Mouse (Mus musculus) embryonic facial prominence, embryonic 14.5 days (tissue): Measurements from ENCODE around the gene Marveld1. TPM values are rescaled to one million over a fixed set of nuclear protein-coding genes. Genes with fewer than 3 reads are reported as not detected.

Experiments used
- ATAC-seq: fragments of 200-750 bp; cut with Nextera tagmentation; 2 replicates; pipeline ENCODE4 v1.8.0; 2017; ENCODE audit warnings: low read depth, moderate number of reproducible peaks, moderate TSS enrichment
- DNase-seq: peaks from one replicate; pipeline ENCODE4 v3.0.0-alpha.2; 2015; ENCODE audit warnings: low spot score
- H3K27ac ChIP-seq: fragments of 300-500 bp; sonication (generic); replicated peaks from 2 replicates; pipeline ENCODE4 v1.5.1; 2014; ENCODE audit warnings: low read depth, mild to moderate bottlenecking, low read length, moderate library complexity
- H3K27me3 ChIP-seq: fragments of 300-500 bp; sonication (generic); replicated peaks from 2 replicates; pipeline ENCODE4 v1.6.1; 2014; ENCODE audit warnings: low read length; ENCODE audit not compliant: control insufficient read depth, insufficient read depth
- H3K36me3 ChIP-seq: fragments of 300-500 bp; sonication (generic); 2 replicates; pipeline ENCODE4 v1.6.1; 2014; ENCODE audit warnings: low read length, mixed read lengths; ENCODE audit not compliant: control insufficient read depth, insufficient read depth
- H3K4me1 ChIP-seq: fragments of 300-500 bp; sonication (generic); 2 replicates; pipeline ENCODE4 v1.6.1; 2014; ENCODE audit warnings: antibody characterized with exemption, low read length; ENCODE audit not compliant: control insufficient read depth, insufficient read depth
- H3K4me2 ChIP-seq: fragments of 300-500 bp; sonication (generic); 2 replicates; pipeline ENCODE4 v1.6.1; 2014; ENCODE audit warnings: low read depth, mild to moderate bottlenecking, low read length, moderate library complexity, mixed read lengths
- H3K4me3 ChIP-seq: fragments of 300-500 bp; sonication (generic); 2 replicates; pipeline ENCODE4 v1.5.1; 2014; ENCODE audit warnings: low read depth, mild to moderate bottlenecking, low read length
- H3K9ac ChIP-seq: fragments of 300-500 bp; sonication (generic); 2 replicates; pipeline ENCODE4 v1.6.1; 2014; ENCODE audit warnings: low read depth, mild to moderate bottlenecking, low read length, moderate library complexity, mixed read lengths
- H3K9me3 ChIP-seq: fragments of 300-500 bp; sonication (generic); 2 replicates; pipeline ENCODE4 v1.6.1; 2016; ENCODE audit warnings: low read length; ENCODE audit not compliant: control insufficient read depth
- WGBS: fragments of 180-500 bp; shearing (Covaris S2); extraction: QIAGEN DNeasy Blood & Tissue Kit; methylation state at CpG from one replicate; pipeline ENCODE4 v1.1.7; 2014; 5-methylcytosine and 5-hydroxymethylcytosine counted together
- polyA plus RNA-seq: library from polyadenylated mRNA; unstranded; fragments of >200 nt; fragmentation: Nextera tagmentation; extraction: Ambion mirVana; gene quantifications from 2 replicates; pipeline ENCODE4 v1.2.1, GENCODE M21; 2014

Marveld1 gene
- polyA plus RNA-seq, 1 experiment from 2014 or later, result 19.4 TPM

- H3K27ac ChIP-seq, result no peak overlapping the region
- DNase-seq (no peak), ATAC-seq (no peak)
- no peaks in the 10 kb centered on the region for H3K9me3 ChIP-seq
- H3K4me2 ChIP-seq, result no peak overlapping the region
- WGBS, result 37% methylated on average over 11 of the region's 11 CpGs
- H3K9ac ChIP-seq, result no peak overlapping the region
- no peak overlapping the region for H3K4me3 ChIP-seq
- H3K36me3 ChIP-seq, result no peaks in the 10 kb centered on the region
- H3K4me1 ChIP-seq, result 0 out of 2 replicates have a peak, but pooled peaks cover 8% of the 10 kb centered on the region
- peaks cover 49% of the 10 kb centered on the region for H3K27me3 ChIP-seq
Measured at GRCm38 (mm10) chr19:42198026-42198425, 50.8 kb downstream of the Marveld1 start.

Other genes starting within 250 kb of the Marveld1 start
- gene Pgam1, start 235.5 kb upstream of the Marveld1 start, polyA plus RNA-seq, result 522 and 549 TPM in 2 replicates
- 67.8 and 71.3 TPM in 2 replicates for gene Exosc1, start 214.0 kb upstream of the Marveld1 start, polyA plus RNA-seq
- gene Zdhhc16, start 213.9 kb upstream of the Marveld1 start, polyA plus RNA-seq, result 69.1 and 72.4 TPM in 2 replicates
- 27.5 and 35.2 TPM in 2 replicates for gene Mms19, start 166.2 kb upstream of the Marveld1 start, polyA plus RNA-seq
- 18.7 and 20.8 TPM in 2 replicates for gene Ubtd1, start 165.6 kb upstream of the Marveld1 start, polyA plus RNA-seq
- 6.6 and 7.8 TPM in 2 replicates for gene Ankrd2, start 111.4 kb upstream of the Marveld1 start, polyA plus RNA-seq
- 1.0 and 1.9 TPM in 2 replicates for gene Hoga1, start 101.8 kb upstream of the Marveld1 start, polyA plus RNA-seq
- 0.25 TPM in 1 of 2 replicates, not detected in the other for gene 4933411K16Rik, start 95.2 kb upstream of the Marveld1 start, polyA plus RNA-seq
- gene Morn4, start 61.0 kb upstream of the Marveld1 start, polyA plus RNA-seq, result 20.1 and 21.5 TPM in 2 replicates
- gene Pi4k2a, start 56.9 kb upstream of the Marveld1 start, polyA plus RNA-seq, result 28.2 and 29.9 TPM in 2 replicates
- 36.9 and 37.3 TPM in 2 replicates for gene Avpi1, start 18.3 kb upstream of the Marveld1 start, polyA plus RNA-seq
- gene Zfyve27, start 16.6 kb downstream of the Marveld1 start, polyA plus RNA-seq, result 12.2 and 15.2 TPM in 2 replicates
- gene Sfrp5, start 54.9 kb downstream of the Marveld1 start, polyA plus RNA-seq, result 18.0 and 18.3 TPM in 2 replicates
- 3.0 and 3.2 TPM in 2 replicates for gene Golga7b, start 100.2 kb downstream of the Marveld1 start, polyA plus RNA-seq